Mouse (Mus musculus) G1E (cell line): ENCODE data around the gene Hspb9.

Experiments
- CTCF ChIP-seq: IDR thresholded peaks from 2 replicates; pipeline ENCODE4 v1.5.1; 2012; ENCODE audit warnings: low read depth, low read length, inconsistent platforms, mixed read lengths
- GATA1 ChIP-seq: IDR thresholded peaks from 2 replicates; pipeline ENCODE4 v1.6.1; 2012; ENCODE audit warnings: borderline replicate concordance, low read length, inconsistent platforms, mixed read lengths
- POLR2AphosphoS5 ChIP-seq: IDR thresholded peaks from 2 replicates; pipeline ENCODE4 v1.6.1; 2012; ENCODE audit warnings: low read depth, low read length, inconsistent platforms; ENCODE audit not compliant: insufficient replicate concordance

GRCm38 (mm10) chr11:100727201-100727600 is 13.6 kb downstream of the Hspb9 start:
- TF ChIP-seq GATA1 (no peak), CTCF (no peak), POLR2AphosphoS5 (no peak)
